Mouse (Mus musculus) CH12.LX (cell line): ENCODE data around the gene Nyx. TPM values are rescaled to one million over a fixed set of nuclear protein-coding genes. Genes with fewer than 3 reads are reported as not detected.

Source experiments
- DNase-seq: peaks from one replicate; pipeline ENCODE4 v3.0.0-alpha.2; 2013; ENCODE audit errors: extremely low read depth
- H3K27ac ChIP-seq: 2 replicates; pipeline ENCODE4 v1.5.1; 2012; ENCODE audit warnings: low read depth, mild to moderate bottlenecking, control low read depth, moderate library complexity; ENCODE audit not compliant: insufficient read depth
- H3K27me3 ChIP-seq: replicated peaks from 2 replicates; pipeline ENCODE3; 2012; ENCODE audit warnings: inconsistent platforms
- H3K36me3 ChIP-seq, 2 experiments: replicated peaks in 1 of 2; 2 replicates each; pipeline versions ENCODE3 to v1.6.1; 2012; ENCODE audit warnings: inconsistent platforms in 1 of 2, low read length in 1 of 2, mild to moderate bottlenecking in 1 of 2, mixed read lengths in 1 of 2, moderate library complexity in 1 of 2; ENCODE audit not compliant: control insufficient read depth in 1 of 2, insufficient read depth in 1 of 2
- H3K4me1 ChIP-seq, 2 experiments: 2 replicates each; pipeline ENCODE4 v1.6.1; 2012; ENCODE audit warnings: inconsistent platforms in 1 of 2, moderate library complexity in 1 of 2; ENCODE audit not compliant: insufficient read depth in 2 of 2, control insufficient read depth in 1 of 2
- H3K4me2 ChIP-seq: 2 replicates; pipeline ENCODE4 v1.6.1; 2012; ENCODE audit warnings: low read depth, mild to moderate bottlenecking, control low read depth; ENCODE audit not compliant: poor library complexity, insufficient read depth, severe bottlenecking
- H3K4me3 ChIP-seq, 3 experiments: fragments of 150-350 bp in 1 of 3; sonication (generic) in 1 of 3; replicated peaks in 1 of 3; 2 replicates each; pipeline versions ENCODE3 to v1.5.1; 2011 to 2012; ENCODE audit warnings: low read depth in 2 of 3, low read length in 2 of 3, mild to moderate bottlenecking in 2 of 3, moderate library complexity in 2 of 3, control low read depth in 1 of 3, improper control_type of control experiment in 1 of 3, inconsistent platforms in 1 of 3, mixed read lengths in 1 of 3; ENCODE audit not compliant: poor library complexity in 1 of 3
- H3K79me2 ChIP-seq: replicated peaks from 2 replicates; pipeline ENCODE4 v1.6.1; 2012; ENCODE audit warnings: mild to moderate bottlenecking, moderate library complexity; ENCODE audit not compliant: control insufficient read depth, poor library complexity, insufficient read depth, severe bottlenecking; ENCODE audit errors: extremely low read depth
- H3K9ac ChIP-seq: 2 replicates; pipeline ENCODE4 v1.6.1; 2012; ENCODE audit warnings: low read depth, mild to moderate bottlenecking, control low read depth, moderate library complexity; ENCODE audit not compliant: insufficient read depth
- H3K9me3 ChIP-seq: replicated peaks from 2 replicates; pipeline ENCODE3; 2012; ENCODE audit warnings: low read length, inconsistent platforms, mixed read lengths
- BHLHE40 ChIP-seq: IDR thresholded peaks from 2 replicates; pipeline ENCODE4 v1.6.1; 2011; ENCODE audit warnings: mild to moderate bottlenecking, low read depth, low read length, improper control_type of control experiment
- CHD1 ChIP-seq: IDR thresholded peaks from 2 replicates; pipeline ENCODE4 v1.6.1; 2012; ENCODE audit warnings: low read depth, low read length, improper control_type of control experiment, inconsistent platforms
- CHD2 ChIP-seq: IDR thresholded peaks from 2 replicates; pipeline ENCODE4 v1.6.1; 2011; ENCODE audit warnings: low read length, improper control_type of control experiment
- CTCF ChIP-seq, 2 experiments: IDR thresholded peaks in 1 of 2; conservative IDR thresholded peaks in 1 of 2; 2 replicates each; pipeline ENCODE4 v1.5.1; 2011 to 2012; ENCODE audit warnings: low read depth in 2 of 2, low read length in 2 of 2, improper control_type of control experiment in 1 of 2, inconsistent platforms in 1 of 2, mild to moderate bottlenecking in 1 of 2, moderate library complexity in 1 of 2
- GABPA ChIP-seq: IDR thresholded peaks from 2 replicates; pipeline ENCODE4 v1.6.1; 2012; ENCODE audit warnings: low read depth, low read length, improper control_type of control experiment, inconsistent platforms; ENCODE audit not compliant: insufficient replicate concordance
- HCFC1 ChIP-seq: IDR thresholded peaks from 2 replicates; pipeline ENCODE4 v1.6.1; 2012; ENCODE audit warnings: low read depth, mild to moderate bottlenecking, inconsistent platforms, low read length, improper control_type of control experiment
- IRF4 ChIP-seq: IDR thresholded peaks from 2 replicates; pipeline ENCODE4 v1.6.1; 2014; ENCODE audit warnings: low read depth, mild to moderate bottlenecking, inconsistent platforms, low read length, improper control_type of control experiment
- JUND ChIP-seq: conservative IDR thresholded peaks from 2 replicates; pipeline ENCODE4 v1.6.1; 2011; ENCODE audit warnings: low read depth, low read length, improper control_type of control experiment
- MAFK ChIP-seq: IDR thresholded peaks from 2 replicates; pipeline ENCODE4 v1.6.1; 2011; ENCODE audit warnings: low read length, improper control_type of control experiment; ENCODE audit not compliant: insufficient replicate concordance
- MAX ChIP-seq: IDR thresholded peaks from 2 replicates; pipeline ENCODE4 v1.6.1; 2011; ENCODE audit warnings: low read length, improper control_type of control experiment
- MAZ ChIP-seq: IDR thresholded peaks from 2 replicates; pipeline ENCODE4 v1.6.1; 2012; ENCODE audit warnings: low read depth, mild to moderate bottlenecking, inconsistent platforms, low read length, improper control_type of control experiment, moderate library complexity
- MXI1 ChIP-seq: IDR thresholded peaks from 2 replicates; pipeline ENCODE4 v1.6.1; 2011; ENCODE audit warnings: mild to moderate bottlenecking, low read depth, low read length, improper control_type of control experiment
- MYC ChIP-seq: IDR thresholded peaks from 2 replicates; pipeline ENCODE4 v1.6.1; 2011; ENCODE audit warnings: low read depth, mild to moderate bottlenecking, improper control_type of control experiment, low read length
- PAX5 ChIP-seq: IDR thresholded peaks from 2 replicates; pipeline ENCODE4 v1.6.1; 2012; ENCODE audit warnings: low read length, inconsistent platforms, mixed read lengths
- POLR2A ChIP-seq: IDR thresholded peaks from 2 replicates; pipeline ENCODE4 v1.6.1; 2011; ENCODE audit warnings: low read depth, mild to moderate bottlenecking, improper control_type of control experiment, low read length
- RAD21 ChIP-seq: IDR thresholded peaks from 2 replicates; pipeline ENCODE4 v1.6.1; 2011; ENCODE audit warnings: low read depth, mild to moderate bottlenecking, low read length, improper control_type of control experiment, moderate library complexity
- SIN3A ChIP-seq: IDR thresholded peaks from 2 replicates; pipeline ENCODE4 v1.6.1; 2012; ENCODE audit warnings: low read length, improper control_type of control experiment, inconsistent platforms
- SMC3 ChIP-seq: IDR thresholded peaks from 2 replicates; pipeline ENCODE4 v1.6.1; 2011; ENCODE audit warnings: low read depth, low read length, improper control_type of control experiment
- TBP ChIP-seq: conservative IDR thresholded peaks from 2 replicates; pipeline ENCODE4 v1.6.1; 2011; ENCODE audit warnings: low read depth, low read length, improper control_type of control experiment
- UBTF ChIP-seq: IDR thresholded peaks from 2 replicates; pipeline ENCODE4 v1.6.1; 2012; ENCODE audit warnings: low read depth, mild to moderate bottlenecking, inconsistent platforms, low read length, improper control_type of control experiment, moderate library complexity
- USF1 ChIP-seq: IDR thresholded peaks from 2 replicates; pipeline ENCODE4 v1.6.1; 2014; ENCODE audit warnings: low read depth, mild to moderate bottlenecking, inconsistent platforms, low read length, improper control_type of control experiment
- ZC3H11A ChIP-seq: IDR thresholded peaks from 2 replicates; pipeline ENCODE4 v1.6.1; 2012; ENCODE audit warnings: low read depth, mild to moderate bottlenecking, inconsistent platforms, low read length, improper control_type of control experiment
- ZMIZ1 ChIP-seq: IDR thresholded peaks from 2 replicates; pipeline ENCODE4 v1.6.1; 2012; ENCODE audit warnings: low read depth, mild to moderate bottlenecking, inconsistent platforms, low read length, improper control_type of control experiment
- dilution Hi-C: fragments of 300-500 bp; cut with MboI; formaldehyde crosslinking; loops from 2 replicates; pipeline ENCODE4 v1.14.3; 2020; ENCODE audit warnings: low sequenced_read_pairs; ENCODE audit not compliant: extremely low pct_unique_long_range_greater_than_20kb, extremely low pct_ligation_motif_present
- in situ Hi-C: fragments of 300-500 bp; cut with MboI; formaldehyde crosslinking; loops from 3 replicates; pipeline ENCODE4 v1.14.3; 2019; ENCODE audit warnings: low sequenced_read_pairs, low pct_ligation_motif_present, low pct_unique_long_range_greater_than_20kb, mixed read lengths
- polyA plus RNA-seq: library from polyadenylated mRNA; unstranded; fragments of >175 nt; gene quantifications from 2 replicates; pipeline ENCODE4 v1.2.1, GENCODE M21; 2012; ENCODE audit warnings: low read depth; ENCODE audit not compliant: insufficient read length
- total RNA-seq, 2 experiments: library from RNA; depleted of rRNA; stranded (reverse); fragments of 300-350 nt in 1 of 2; fragments of >200 nt in 1 of 2; gene quantifications; 2 replicates each; pipeline ENCODE4 v1.2.3; 2012 to 2014

Gene Nyx
- total and polyA plus RNA-seq, 3 experiments: 0.04 TPM; not detected in 2

- dilution Hi-C loops: no loop called here
- Histone ChIP-seq H3K79me2 (no peaks in the 10 kb centered on the region), H3K27ac (no peak overlapping the region), H3K4me3 (no peak overlapping the region), H3K9ac (no peak overlapping the region), H3K4me1 (no peaks in the 10 kb centered on the region), H3K27me3 (no peaks in the 10 kb centered on the region), H3K36me3 (no peaks in the 10 kb centered on the region), H3K9me3 (no peaks in the 10 kb centered on the region), H3K4me2 (no peak overlapping the region)
- in situ Hi-C loops: no loop called here
- DNase-seq: no peak
- no peak for TF ChIP-seq MAZ
- no peak for TF ChIP-seq MAX
- TF ChIP-seq MAFK: no peak
- no peak for TF ChIP-seq TBP
- TF ChIP-seq PAX5: no peak
- no peak for TF ChIP-seq ZC3H11A
- no peak for TF ChIP-seq RAD21
- no peak for TF ChIP-seq MXI1
- no peak for TF ChIP-seq USF1
- TF ChIP-seq UBTF: no peak
Measured at GRCm38 (mm10) chrX:13478298-13478697, 12.4 kb downstream of the Nyx start.

DNA sequence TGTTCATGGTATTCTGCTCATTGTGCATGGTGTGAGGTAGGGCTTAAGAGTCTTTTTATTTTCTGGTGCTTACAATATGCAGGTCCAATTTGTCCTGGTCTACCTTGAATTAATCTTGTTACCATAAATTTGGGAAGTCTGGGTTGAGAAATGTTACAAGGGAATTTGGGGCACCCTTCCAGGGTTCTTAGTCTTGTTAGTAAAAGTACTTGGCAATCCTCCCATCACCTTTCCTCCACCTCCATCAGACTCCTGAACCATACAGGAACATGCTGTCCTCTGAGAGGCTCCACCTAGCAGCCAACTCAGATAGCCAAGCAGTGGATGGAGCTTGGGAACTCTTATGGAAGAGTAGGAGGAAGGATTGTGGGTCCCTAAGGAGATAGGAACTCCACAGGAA, 13.7 kb downstream of the Nyx start:
- TF ChIP-seq TBP: no peak
- TF ChIP-seq IRF4: no peak
- no peak for TF ChIP-seq SMC3
- no peak for TF ChIP-seq SIN3A
- TF ChIP-seq CHD1: no peak
- TF ChIP-seq CHD2: no peak
- TF ChIP-seq ZMIZ1: no peak
- TF ChIP-seq HCFC1: no peak
- no peak for TF ChIP-seq MYC
- TF ChIP-seq CTCF (conservative IDR thresholded peaks at IDR 0.05 in 1 of 2, IDR thresholded peaks at IDR 0.05 in 1 of 2; ENCODE audit: low read depth in 2 of 2, low read length in 2 of 2): no peak
- TF ChIP-seq JUND: no peak
- TF ChIP-seq MAZ: no peak
- no peak for TF ChIP-seq BHLHE40
- TF ChIP-seq GABPA: no peak
- TF ChIP-seq ZC3H11A: no peak
- TF ChIP-seq POLR2A: no peak
- Histone ChIP-seq H3K36me3 (no peaks in the 10 kb centered on the region), H3K4me3 (no peak overlapping the region), H3K4me2 (no peak overlapping the region), H3K9me3 (no peaks in the 10 kb centered on the region), H3K79me2 (no peaks in the 10 kb centered on the region), H3K27ac (no peak overlapping the region), H3K27me3 (no peaks in the 10 kb centered on the region), H3K9ac (no peak overlapping the region), H3K4me1 (no peaks in the 10 kb centered on the region)
- dilution Hi-C loops (no loop called here), in situ Hi-C loops (no loop called here)
- no peak for DNase-seq
